Comparison of ENCODE assay signal across 8 mouse cellular contexts in the genomic region with DNA sequence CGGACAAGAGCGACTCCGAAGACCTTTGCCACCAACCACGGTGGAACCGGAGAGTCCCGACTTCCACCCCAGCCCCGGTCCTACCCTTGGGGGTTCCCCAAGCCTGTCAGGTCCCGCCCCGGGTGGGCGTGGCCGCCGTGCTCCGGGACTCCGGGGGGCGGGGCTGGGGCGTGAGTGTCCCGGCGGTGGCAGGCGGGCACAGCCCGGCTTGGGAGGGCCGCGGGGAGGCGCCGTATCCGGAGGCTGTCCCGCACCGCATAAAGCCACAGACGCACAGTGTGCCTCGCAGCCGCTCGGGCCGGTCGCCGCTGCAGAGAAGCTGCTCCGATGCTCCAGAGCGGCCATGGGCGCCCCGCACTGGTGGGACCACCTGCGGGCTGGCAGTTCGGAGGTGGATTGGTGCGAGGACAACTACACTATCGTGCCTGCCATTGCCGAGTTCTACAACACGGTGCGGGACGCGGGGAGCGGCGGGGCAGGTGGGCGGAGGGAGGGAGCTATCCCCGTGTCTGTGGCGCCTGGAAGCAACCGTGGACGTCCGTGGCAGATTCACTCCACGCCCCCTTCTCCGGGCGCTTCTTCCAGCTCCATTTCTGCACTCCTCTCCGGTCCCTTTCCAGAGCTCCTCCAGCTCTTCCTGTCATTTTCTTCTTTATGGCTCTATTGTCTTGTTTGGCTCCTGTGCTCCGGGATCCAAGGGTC. TPM values are rescaled to one million over a fixed set of nuclear protein-coding genes. Genes with fewer than 3 reads are reported as not detected.
A peak's percentile ranks its signal among the peaks of the same experiment; 100 is the strongest.
DNase-seq lines count a peak whose midpoint lies in the region; ATAC-seq lines count a peak whose summit lies in the region.

A gene (plus strand): TSS at position 251 of the 702 bp plus-strand sequence.

- no peaks in the 10 kb centered on the region for H3K36me3 ChIP-seq in intestine, embryonic 14.5 days (ENCODE audit: control insufficient read depth, insufficient read depth, low read length)
- no peaks in the 10 kb centered on the region for H3K36me3 ChIP-seq in megakaryocyte, embryonic 14.5 days (replicated peaks; ENCODE audit: low read length)

- H3K4me1 ChIP-seq in intestine, embryonic 14.5 days (replicated peaks; ENCODE audit: control insufficient read depth, insufficient read depth, low read length), result no peaks in the 10 kb centered on the region
- peaks cover 39% of the 10 kb centered on the region for H3K4me1 ChIP-seq in megakaryocyte, embryonic 14.5 days

- H3K27ac ChIP-seq in intestine, embryonic 14.5 days (ENCODE audit: low read depth), result no peak within 1 kb of the TSS

- peak; percentile 98 for DNase-seq in adrenal gland, adult 2 months
- peak; percentile 91 for DNase-seq in embryo, embryonic 11 days
- peak; percentile 87 to 91 for DNase-seq in gastrocnemius, postnatal 36 days
- DNase-seq in intestine, embryonic 14.5 days (ENCODE audit: low spot score), result peak; percentile 88
- DNase-seq in left cerebral cortex, postnatal 10 days (ENCODE audit: extremely low spot score in 1 of 2, low spot score in 2 of 2), result peak; percentile 43 to 95
- peak; percentile 85 for DNase-seq in right cerebral cortex, adult 18-20 months
- DNase-seq in urinary bladder, adult 2 months (ENCODE audit: low spot score), result peak; percentile 92

- peak within 1 kb of the TSS; percentile 56 for H3K9ac ChIP-seq in intestine, embryonic 14.5 days (ENCODE audit: low read length)

- under 1% methylated on average over 60 of the region's 60 CpGs for WGBS in intestine, embryonic 14.5 days

- H3K4me2 ChIP-seq in intestine, embryonic 14.5 days (ENCODE audit: low read length), result peak within 1 kb of the TSS; percentile 98

- intact Hi-C loops in gastrocnemius, postnatal 36 days (cut with DNase I), result no loop called here
- intact Hi-C loops in left cerebral cortex, postnatal 10 days (cut with DNase I), result no loop called here

- 0 out of 2 replicates have a peak, but pooled peaks cover 5% of the 10 kb centered on the region for H3K27me3 ChIP-seq in intestine, embryonic 14.5 days (replicated peaks; ENCODE audit: control insufficient read depth, insufficient read depth, low read length)
- H3K27me3 ChIP-seq in megakaryocyte, embryonic 14.5 days (replicated peaks), result peaks cover 31% of the 10 kb centered on the region

- peak within 1 kb of the TSS; percentile 66 for H3K4me3 ChIP-seq in intestine, embryonic 14.5 days (ENCODE audit: low read depth, low read length)
- peak within 1 kb of the TSS; percentile 99 for H3K4me3 ChIP-seq in megakaryocyte, embryonic 14.5 days (replicated peaks)

- H3K9me3 ChIP-seq in intestine, embryonic 14.5 days (ENCODE audit: control insufficient read depth, low read length), result no peaks in the 10 kb centered on the region
- peaks cover 8% of the 10 kb centered on the region for H3K9me3 ChIP-seq in megakaryocyte, embryonic 14.5 days

- peak; percentile 92 for ATAC-seq in intestine, embryonic 14.5 days (replicated peaks; ENCODE audit: low FRiP score, low TSS enrichment, low read depth)

RNA-seq across cellular contexts. Expression of the gene that starts here (rescaled TPM):
- 10 to 100 TPM; 18.5 to 18.9 TPM for total RNA-seq in adrenal gland, adult 2 months (2021)
- polyA plus RNA-seq in adrenal gland, adult 2 months (2012; rRNA removed), result 16.2 and 17.4 TPM in 2 replicates
- total RNA-seq in gastrocnemius, postnatal 36 days (2021), result 1 to 10 TPM; 2.0 to 2.4 TPM
- polyA plus RNA-seq in intestine, embryonic 14.5 days (2014; fragmentation: Nextera tagmentation; extraction: Ambion mirVana), result 28.1 and 28.7 TPM in 2 replicates
- total RNA-seq in left cerebral cortex, postnatal 10 days (2021), result 1 to 10 TPM; 3.0 to 5.3 TPM
- polyA plus RNA-seq in megakaryocyte, embryonic 14.5 days (2012; ENCODE audit: insufficient read depth, low replicate concordance), result 1.5 and 1.9 TPM in 2 replicates
- 261 and 377 TPM in 2 replicates for polyA plus RNA-seq in urinary bladder, adult 2 months (2012; rRNA removed)
